Mouse (Mus musculus) inflammation-experienced regulatory T-cells, adult 6 months (primary cell): Measurements from ENCODE around the gene Frmpd3. TPM values are rescaled to one million over a fixed set of nuclear protein-coding genes. Genes with fewer than 3 reads are reported as not detected.
A peak's percentile ranks its signal among the peaks of the same experiment; 100 is the strongest.
"Not testable (repeated sequence)": the region's sequence is repeated elsewhere in the genome, so short reads cannot be mapped to it uniquely, and the experiment has no call there.

Experiments
- ATAC-seq: one replicate; pipeline ENCODE4 v1.8.0; 2017
- polyA plus RNA-seq, 3 experiments: library from polyadenylated mRNA; unstranded; fragments of 100-300 nt; shearing (Covaris generic); gene quantifications; one replicate each; pipeline ENCODE4 v1.2.1; 2017

Gene Frmpd3
- polyA plus RNA-seq: not detected

GRCm38 (mm10) chrX:140341656-140342392 is at the start of gene Frmpd3:
Gene Frmpd3, plus strand, starts transcription at chrX:140342263.
- no peak for ATAC-seq

- ATAC-seq: no peak
Observed at GRCm38 (mm10) chrX:140303731-140304130, 38.3 kb upstream of the Frmpd3 start.

- ATAC-seq: no peak
Observed at GRCm38 (mm10) chrX:140305652-140306051, 36.4 kb upstream of the Frmpd3 start.

GRCm38 (mm10) chrX:140317931-140318330 is 24.1 kb upstream of the Frmpd3 start:
- no peak for ATAC-seq

- ATAC-seq: no peak
Observed at GRCm38 (mm10) chrX:140319131-140319530, 22.9 kb upstream of the Frmpd3 start.

- not testable (repeated sequence) for ATAC-seq
Observed at GRCm38 (mm10) chrX:140320671-140321070, 21.4 kb upstream of the Frmpd3 start.

GRCm38 (mm10) chrX:140342393-140343163 is 515 bp downstream of the Frmpd3 start:
- ATAC-seq: no peak

- ATAC-seq: no peak
Observed at GRCm38 (mm10) chrX:140375628-140376027, 33.6 kb downstream of the Frmpd3 start.

GRCm38 (mm10) chrX:140399986-140400385 is 57.9 kb downstream of the Frmpd3 start:
- ATAC-seq: no peak

GRCm38 (mm10) chrX:140402904-140403303 is 60.8 kb downstream of the Frmpd3 start:
- no peak for ATAC-seq

- no peak for ATAC-seq
Observed at GRCm38 (mm10) chrX:140406079-140406478, 64.0 kb downstream of the Frmpd3 start.

- ATAC-seq: no peak
Observed at GRCm38 (mm10) chrX:140406501-140406900, 64.4 kb downstream of the Frmpd3 start.

GRCm38 (mm10) chrX:140407593-140407992 is 65.5 kb downstream of the Frmpd3 start:
- no peak for ATAC-seq

- ATAC-seq: no peak
Observed at GRCm38 (mm10) chrX:140418467-140418866, 76.4 kb downstream of the Frmpd3 start.

GRCm38 (mm10) chrX:140427124-140427523 is 85.1 kb downstream of the Frmpd3 start:
- no peak for ATAC-seq

GRCm38 (mm10) chrX:140428252-140428651 is 86.2 kb downstream of the Frmpd3 start:
- ATAC-seq: no peak

GRCm38 (mm10) chrX:140429985-140430384 is 87.9 kb downstream of the Frmpd3 start:
- no peak for ATAC-seq

GRCm38 (mm10) chrX:140430506-140430905 is 88.4 kb downstream of the Frmpd3 start:
- no peak for ATAC-seq

- no peak for ATAC-seq
Observed at GRCm38 (mm10) chrX:140431981-140432380, 89.9 kb downstream of the Frmpd3 start.

- ATAC-seq: no peak
Observed at GRCm38 (mm10) chrX:140432786-140433185, 90.7 kb downstream of the Frmpd3 start.

- no peak for ATAC-seq
Observed at GRCm38 (mm10) chrX:140437906-140438305, 95.8 kb downstream of the Frmpd3 start.

- ATAC-seq: no peak
Observed at GRCm38 (mm10) chrX:140445551-140445950, 103.5 kb downstream of the Frmpd3 start.

GRCm38 (mm10) chrX:140450071-140450470 is 108.0 kb downstream of the Frmpd3 start:
- ATAC-seq: no peak

- ATAC-seq: peak; percentile 94
Observed at GRCm38 (mm10) chrX:140456279-140456731, 114.2 kb downstream of the Frmpd3 start, which contains the start of gene Prps1. Gene Prps1, plus strand, starts transcription at chrX:140456613.
